Mouse (Mus musculus) liver, embryonic 16.5 days (tissue): ENCODE data around the gene Lig3. TPM values are rescaled to one million over a fixed set of nuclear protein-coding genes. Genes with fewer than 3 reads are reported as not detected.
"Not testable (repeated sequence)": the region's sequence is repeated elsewhere in the genome, so short reads cannot be mapped to it uniquely, and the experiment has no call there.

Experiments used
- ATAC-seq: fragments of 200-750 bp; cut with Nextera tagmentation; 2 replicates; pipeline ENCODE4 v1.8.0; 2017; ENCODE audit warnings: low read depth, mild to moderate bottlenecking, moderate number of reproducible peaks, moderate library complexity
- H3K27ac ChIP-seq: fragments of 300-500 bp; sonication (generic); 2 replicates; pipeline ENCODE4 v1.5.1; 2014; ENCODE audit warnings: mild to moderate bottlenecking, low read length
- H3K27me3 ChIP-seq: fragments of 300-500 bp; sonication (generic); 2 replicates; pipeline ENCODE4 v1.6.1; 2014; ENCODE audit warnings: low read depth, low read length, mixed read lengths; ENCODE audit not compliant: control insufficient read depth, insufficient read depth
- H3K36me3 ChIP-seq: fragments of 300-500 bp; sonication (generic); 2 replicates; pipeline ENCODE4 v1.6.1; 2014; ENCODE audit warnings: mild to moderate bottlenecking; ENCODE audit not compliant: control insufficient read depth, insufficient read depth
- H3K4me1 ChIP-seq: fragments of 300-500 bp; sonication (generic); 2 replicates; pipeline ENCODE4 v1.6.1; 2014; ENCODE audit warnings: low read depth, low read length, mixed read lengths; ENCODE audit not compliant: control insufficient read depth
- H3K4me2 ChIP-seq: fragments of 300-500 bp; sonication (generic); 2 replicates; pipeline ENCODE4 v1.6.1; 2014; ENCODE audit warnings: low read depth, low read length, mixed read lengths
- H3K4me3 ChIP-seq: fragments of 300-500 bp; sonication (generic); 2 replicates; pipeline ENCODE4 v1.5.1; 2014; ENCODE audit warnings: low read depth, mild to moderate bottlenecking, low read length
- H3K9ac ChIP-seq: fragments of 300-500 bp; sonication (generic); 2 replicates; pipeline ENCODE4 v1.6.1; 2014; ENCODE audit warnings: low read depth, low read length
- H3K9me3 ChIP-seq: fragments of 300-500 bp; sonication (generic); replicated peaks from 2 replicates; pipeline ENCODE4 v1.6.1; 2016; ENCODE audit warnings: low read length; ENCODE audit not compliant: control insufficient read depth
- WGBS: fragments of 180-500 bp; shearing (Covaris S2); extraction: QIAGEN DNeasy Blood & Tissue Kit; methylation state at CpG from one replicate; pipeline ENCODE4 v1.1.7; 2014; ENCODE audit not compliant: insufficient replicate concordance; 5-methylcytosine and 5-hydroxymethylcytosine counted together
- polyA plus RNA-seq: library from polyadenylated mRNA; unstranded; fragments of >200 nt; fragmentation: Nextera tagmentation; extraction: Ambion mirVana; gene quantifications from 2 replicates; pipeline ENCODE4 v1.2.1, GENCODE M21; 2015

Gene Lig3
- polyA plus RNA-seq, 1 experiment from 2014 or later: 8.4 TPM

GRCm38 (mm10) chr11:82819350-82819749 lies 38.4 kb downstream of the Lig3 start:
- Histone ChIP-seq H3K4me3 (no peak overlapping the region), H3K27ac (no peak overlapping the region), H3K36me3 (peaks cover 2% of the 10 kb centered on the region; the same call in 1 of the 2 replicates), H3K27me3 (no peaks in the 10 kb centered on the region), H3K9ac (no peak overlapping the region), H3K9me3 (no peaks in the 10 kb centered on the region), H3K4me2 (no peak overlapping the region), H3K4me1 (peaks cover 8% of the 10 kb centered on the region)
- 0 out of 2 replicates have a peak, but pooled peaks have one; percentile 47 for ATAC-seq
- 30% methylated on average over 4 of the region's 4 CpGs for WGBS

GRCm38 (mm10) chr11:82820788-82821456 lies 40.0 kb downstream of the Lig3 start:
- 68% methylated on average over 13 of the region's 13 CpGs for WGBS

GRCm38 (mm10) chr11:82826818-82827217 lies 45.9 kb downstream of the Lig3 start:
- Histone ChIP-seq H3K27me3 (no peaks in the 10 kb centered on the region), H3K27ac (no peak overlapping the region), H3K9ac (no peak overlapping the region), H3K4me3 (no peak overlapping the region), H3K4me1 (peaks cover 15% of the 10 kb centered on the region), H3K36me3 (0 out of 2 replicates have a peak, but pooled peaks cover 2% of the 10 kb centered on the region), H3K9me3 (no peaks in the 10 kb centered on the region), H3K4me2 (no peak overlapping the region)
- ATAC-seq: no peak

More at GRCm38 (mm10) chr11:82820788-82821456, 40.0 kb downstream of the Lig3 start:
- Histone ChIP-seq H3K4me3 (no peak overlapping the region), H3K27me3 (no peaks in the 10 kb centered on the region), H3K4me1 (peaks cover 10% of the 10 kb centered on the region), H3K9ac (no peak overlapping the region), H3K9me3 (no peaks in the 10 kb centered on the region), H3K27ac (peak overlapping the region; percentile 62), H3K36me3 (peaks cover 2% of the 10 kb centered on the region; the same call in 1 of the 2 replicates), H3K4me2 (no peak overlapping the region)
- ATAC-seq: peak; percentile 80

GRCm38 (mm10) chr11:82831008-82831893 lies 50.3 kb downstream of the Lig3 start:
- 43% methylated on average over 10 of the region's 10 CpGs for WGBS
- peaks cover 8% of the 10 kb centered on the region for H3K36me3 ChIP-seq
- no peak overlapping the region for H3K4me2 ChIP-seq
- H3K27ac ChIP-seq: no peak overlapping the region
- no peaks in the 10 kb centered on the region for H3K27me3 ChIP-seq
- no peak overlapping the region for H3K9ac ChIP-seq
- no peak for ATAC-seq
- H3K9me3 ChIP-seq: no peaks in the 10 kb centered on the region
- H3K4me3 ChIP-seq: no peak overlapping the region
- peaks cover 12% of the 10 kb centered on the region for H3K4me1 ChIP-seq

- H3K9me3 ChIP-seq: not testable (repeated sequence)
These were observed 51.5 kb downstream of the Lig3 start for GRCm38 (mm10) chr11:82832402-82832801.

GRCm38 (mm10) chr11:82833929-82834328 lies 53.0 kb downstream of the Lig3 start:
- Histone ChIP-seq H3K27ac (no peak overlapping the region), H3K4me3 (no peak overlapping the region), H3K4me1 (peaks cover 23% of the 10 kb centered on the region), H3K36me3 (peaks cover 8% of the 10 kb centered on the region), H3K4me2 (no peak overlapping the region), H3K27me3 (no peaks in the 10 kb centered on the region), H3K9me3 (no peaks in the 10 kb centered on the region), H3K9ac (no peak overlapping the region)
- no peak for ATAC-seq
- 47% methylated on average over 8 of the region's 8 CpGs for WGBS

More at GRCm38 (mm10) chr11:82832402-82832801, 51.5 kb downstream of the Lig3 start:
- 77% methylated on average over 10 of the region's 10 CpGs for WGBS
- H3K27ac ChIP-seq, H3K4me2 ChIP-seq, ATAC-seq, H3K4me3 ChIP-seq, H3K27me3 ChIP-seq, H3K9ac ChIP-seq: not testable (repeated sequence)
- Histone ChIP-seq H3K4me1 (peaks cover 16% of the 10 kb centered on the region), H3K36me3 (peaks cover 10% of the 10 kb centered on the region)

- H3K36me3 ChIP-seq, H3K9ac ChIP-seq, H3K27me3 ChIP-seq, H3K4me2 ChIP-seq, H3K27ac ChIP-seq, H3K4me3 ChIP-seq, ATAC-seq, H3K9me3 ChIP-seq: not testable (repeated sequence)
- H3K4me1 ChIP-seq: peaks cover 23% of the 10 kb centered on the region
- WGBS: 60% methylated on average over 7 of the region's 7 CpGs
These were observed 53.5 kb downstream of the Lig3 start for GRCm38 (mm10) chr11:82834359-82834758.

GRCm38 (mm10) chr11:82835616-82836432 lies 54.9 kb downstream of the Lig3 start:
- ATAC-seq: no peak
- no peak overlapping the region for H3K4me3 ChIP-seq
- H3K27me3 ChIP-seq: no peaks in the 10 kb centered on the region
- 71% methylated on average over 11 of the region's 11 CpGs for WGBS
- no peak overlapping the region for H3K9ac ChIP-seq
- H3K4me1 ChIP-seq: peaks cover 32% of the 10 kb centered on the region
- no peak overlapping the region for H3K27ac ChIP-seq
- H3K36me3 ChIP-seq: peaks cover 13% of the 10 kb centered on the region
- no peaks in the 10 kb centered on the region for H3K9me3 ChIP-seq
- H3K4me2 ChIP-seq: no peak overlapping the region
